Mouse (Mus musculus): ENCODE results near the gene Fam173b.
"Not testable (repeated sequence)": the region's sequence is repeated elsewhere in the genome, so short reads cannot be mapped to it uniquely, and the experiment has no call there.

The Fam173b gene

DNA sequence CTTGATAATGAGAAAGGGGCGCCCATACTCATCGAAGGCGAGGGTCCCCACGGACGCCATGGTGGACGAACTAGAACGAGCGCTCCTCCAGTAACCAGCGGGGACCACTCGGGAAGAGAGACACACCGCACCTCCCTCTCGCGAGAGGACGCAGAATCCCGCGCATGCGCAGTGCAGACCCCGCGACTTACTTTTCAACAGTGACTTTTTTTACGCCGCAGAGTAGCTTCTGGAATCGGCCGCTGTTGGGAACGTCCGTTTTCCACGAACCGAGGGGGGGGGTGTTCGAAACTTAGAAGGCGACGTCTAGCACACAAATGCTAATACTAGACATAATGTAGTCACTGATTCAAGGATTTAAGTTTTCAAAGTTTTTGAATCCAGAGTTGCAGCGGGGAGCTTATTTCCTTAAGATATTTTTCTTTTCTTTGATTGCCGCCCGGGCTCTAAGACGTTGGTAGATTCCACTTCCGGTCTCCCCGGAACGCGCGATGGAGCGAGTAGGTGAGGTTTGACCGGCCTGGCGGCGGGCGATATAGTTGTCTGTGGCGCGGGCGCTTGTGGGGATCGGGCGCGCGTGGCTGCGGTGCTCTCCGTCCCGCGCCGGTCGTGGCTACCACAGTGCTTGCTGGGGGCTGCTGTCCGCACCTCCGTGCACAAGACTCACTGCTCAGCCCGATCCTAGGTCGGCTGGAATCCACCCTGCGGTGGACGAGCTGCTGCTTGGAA lies at the start of gene Fam173b, which contains the start of gene Cct5:
TSS of gene Fam173b (plus strand) at position 207 of the 729 bp plus-strand sequence.
TSS of gene Cct5 (minus strand) at position 159 of the 729 bp plus-strand sequence.
- peak; percentile 98 for DNase-seq (ENCODE audit: low read depth, low spot score)

DNA sequence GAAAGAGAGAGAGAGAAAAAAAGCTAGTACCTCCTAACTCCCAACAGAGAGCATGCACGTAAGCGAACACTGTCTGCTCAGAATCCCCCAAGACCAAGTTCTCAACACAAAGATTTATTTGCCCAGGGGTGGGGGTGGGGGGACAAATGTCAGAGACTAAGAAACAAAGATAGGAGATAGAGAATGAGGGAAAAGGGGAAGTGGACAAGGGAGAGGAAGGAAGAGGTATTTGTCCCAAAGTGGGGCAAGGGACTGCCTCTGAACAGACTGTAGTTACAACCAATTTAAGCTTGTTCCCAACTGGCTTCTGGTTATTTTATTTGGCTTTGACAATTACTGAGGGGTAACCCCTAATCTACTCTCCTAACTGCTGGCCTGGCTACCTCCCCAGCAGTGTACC lies 46.8 kb upstream of the Fam173b start:
- DNase-seq (ENCODE audit: low read depth, low spot score): no peak

DNA sequence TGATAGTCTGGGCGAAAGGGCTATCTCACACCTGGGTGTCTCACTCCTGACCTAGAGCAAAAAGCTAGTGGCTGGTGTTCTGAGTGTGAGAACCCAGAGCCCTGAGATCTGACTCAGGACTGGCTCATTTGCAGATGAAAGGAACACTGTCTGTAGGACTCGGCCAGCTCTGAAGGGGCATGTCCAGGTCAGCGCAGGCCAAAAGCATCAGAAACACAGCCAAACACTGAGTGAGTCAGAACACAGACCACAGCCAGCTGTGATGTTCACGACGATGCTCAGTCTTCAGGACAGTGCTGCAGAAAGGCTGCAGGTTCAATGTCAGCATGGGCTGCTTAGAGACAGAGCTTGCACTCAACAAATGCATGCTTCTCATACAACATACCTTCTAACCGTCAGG lies 40.3 kb upstream of the Fam173b start:
- DNase-seq (ENCODE audit: low read depth, low spot score): no peak

DNA sequence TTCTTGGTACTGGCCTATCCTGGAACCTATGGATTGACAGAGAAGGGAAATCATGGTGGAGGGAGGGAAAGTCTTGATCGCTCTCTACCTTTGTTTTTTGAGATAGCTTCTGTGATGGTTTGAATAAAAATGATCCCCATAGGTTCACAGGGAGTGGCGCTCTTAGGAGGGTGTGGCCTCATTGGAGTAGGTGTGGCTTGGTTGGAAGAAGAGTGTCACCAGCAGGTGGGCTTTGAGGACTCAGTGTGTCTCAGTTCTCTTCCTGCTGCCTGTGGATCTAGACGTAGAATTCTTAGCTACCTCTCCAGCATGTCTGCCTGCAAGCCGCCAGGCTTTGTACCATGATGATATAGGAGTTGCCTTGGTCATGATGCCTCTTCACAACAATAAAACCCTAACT lies 39.7 kb upstream of the Fam173b start:
- DNase-seq (ENCODE audit: low read depth, low spot score): no peak

DNA sequence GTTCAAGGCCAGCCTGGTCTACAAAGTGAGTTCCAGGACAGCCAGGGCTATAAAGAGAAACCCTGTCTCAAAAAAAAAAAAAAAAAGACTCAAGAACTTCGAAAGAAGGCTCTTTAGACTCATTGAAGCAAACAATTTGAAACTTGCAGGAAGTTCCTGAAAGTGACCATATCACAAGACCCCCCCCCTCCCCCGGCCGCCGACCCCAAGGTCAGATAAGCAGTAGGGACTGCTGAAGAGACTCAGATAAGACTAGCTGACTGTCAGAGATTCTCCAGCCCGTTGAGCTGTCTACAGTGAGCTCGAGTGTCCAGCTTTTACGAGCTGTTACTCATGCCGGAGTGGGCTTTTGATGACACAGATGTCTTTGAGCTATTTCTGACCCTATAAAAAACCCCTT lies 38.8 kb upstream of the Fam173b start:
- no peak for DNase-seq (ENCODE audit: low read depth, low spot score)

DNA sequence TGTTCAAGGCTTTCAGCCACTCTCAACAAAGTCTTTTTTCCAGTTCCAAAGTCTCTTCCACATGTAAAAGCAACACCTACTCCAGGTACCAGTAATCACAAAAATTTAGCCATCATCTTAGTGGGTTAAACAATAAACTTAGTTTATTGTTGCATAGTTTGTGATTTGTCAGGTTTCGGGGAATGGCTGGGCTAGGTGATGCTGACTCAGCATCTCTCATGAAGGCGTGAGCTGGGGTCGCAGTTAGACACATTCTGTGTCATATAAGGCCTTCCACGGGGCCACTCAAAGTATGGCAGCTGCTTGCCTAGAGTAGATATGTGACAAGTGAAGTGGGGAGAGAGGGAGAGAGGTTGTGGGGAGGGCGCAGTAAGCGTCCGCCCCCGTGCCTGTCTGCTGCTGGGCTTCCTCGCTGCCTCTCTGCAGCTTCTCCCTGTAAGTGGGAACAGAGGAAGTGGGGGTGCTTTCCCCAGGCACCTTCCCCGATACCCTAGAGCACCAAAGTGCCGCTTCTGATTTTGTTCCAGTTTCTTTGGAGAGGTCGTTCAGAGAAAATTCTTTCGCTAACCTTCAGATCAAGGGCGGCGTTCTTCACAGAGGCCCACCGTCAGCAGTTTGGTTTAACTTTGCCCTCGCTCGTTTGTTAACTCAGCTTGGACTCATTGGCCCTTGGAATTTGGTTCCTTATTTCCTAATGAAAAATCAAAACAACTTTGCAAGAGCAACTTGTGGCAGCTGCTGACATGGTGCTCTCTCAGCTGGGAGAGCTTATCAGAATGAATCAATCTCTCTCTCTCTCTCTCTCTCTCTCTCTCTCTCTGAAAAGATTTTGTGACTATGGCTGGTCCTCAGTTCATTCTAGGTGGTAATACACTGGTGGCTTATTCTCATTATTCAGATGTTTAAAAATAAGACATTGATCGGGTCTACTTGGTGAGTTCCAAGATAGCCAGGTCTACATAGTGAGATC lies 37.8 kb upstream of the Fam173b start:
- DNase-seq (ENCODE audit: low read depth, low spot score): no peak

DNA sequence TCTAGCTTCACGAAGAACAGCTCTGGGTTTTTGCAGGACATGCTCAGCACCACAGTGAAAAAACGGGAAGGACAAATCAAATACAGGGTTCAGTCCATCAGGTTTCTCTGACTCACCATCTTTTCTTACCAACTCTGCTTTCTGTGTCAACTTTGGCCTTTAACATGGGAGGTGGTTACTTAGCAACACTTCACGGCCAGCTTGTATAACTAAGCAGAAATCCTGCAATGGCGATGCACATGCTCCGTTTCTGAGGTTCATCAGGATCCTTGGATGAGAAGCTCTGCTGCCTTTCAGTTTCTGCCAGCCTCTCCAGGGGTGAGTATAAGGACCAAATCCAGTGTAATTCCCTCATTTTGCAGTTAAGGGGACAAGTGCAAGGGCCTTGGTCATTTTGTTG lies 36.5 kb upstream of the Fam173b start, which contains the start of gene Cmbl:
TSS of gene Cmbl (plus strand) at position 206 of the 400 bp plus-strand sequence.
- peak; percentile 57 for DNase-seq (ENCODE audit: low read depth, low spot score)

DNA sequence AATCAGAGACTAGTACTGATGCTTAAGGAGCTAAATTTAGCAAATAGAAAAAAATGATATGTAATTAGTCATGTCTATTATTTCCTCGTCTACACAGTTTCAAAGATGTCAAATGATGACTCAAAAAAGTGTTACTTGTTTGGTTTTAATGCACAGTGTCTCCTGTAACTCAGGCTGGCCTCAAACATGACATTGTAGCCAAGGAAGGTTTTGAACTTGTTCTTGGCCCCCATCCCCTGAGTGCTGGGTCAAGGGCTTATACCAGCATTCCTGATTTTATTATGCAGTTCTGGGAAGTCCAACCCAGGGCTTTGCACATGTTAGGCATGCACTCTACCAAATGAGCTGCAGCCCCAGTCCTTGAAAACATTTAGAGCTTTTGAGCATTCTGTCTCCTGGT lies 35.9 kb upstream of the Fam173b start:
- DNase-seq (ENCODE audit: low read depth, low spot score): no peak

DNA sequence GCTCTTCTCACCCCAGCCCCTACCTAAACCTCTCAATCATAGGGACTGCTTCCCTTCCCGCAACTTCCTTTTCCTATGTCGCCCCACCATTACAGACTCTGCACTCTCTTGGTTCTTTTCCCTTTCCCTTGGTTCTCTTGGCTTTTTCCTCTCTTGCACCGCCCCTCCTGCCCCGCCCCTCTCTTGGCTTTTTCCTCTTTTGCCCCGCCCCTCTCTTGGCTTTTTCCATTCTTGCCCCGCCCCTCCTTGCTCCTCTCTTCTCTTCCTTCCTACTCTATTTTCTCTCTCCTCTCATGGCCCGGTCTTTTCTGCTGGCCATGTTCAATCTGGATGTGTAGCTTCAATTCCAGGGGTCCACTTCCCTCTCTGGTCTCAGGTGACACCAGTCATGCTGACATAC lies 34.2 kb upstream of the Fam173b start:
- no peak for DNase-seq (ENCODE audit: low read depth, low spot score)

DNA sequence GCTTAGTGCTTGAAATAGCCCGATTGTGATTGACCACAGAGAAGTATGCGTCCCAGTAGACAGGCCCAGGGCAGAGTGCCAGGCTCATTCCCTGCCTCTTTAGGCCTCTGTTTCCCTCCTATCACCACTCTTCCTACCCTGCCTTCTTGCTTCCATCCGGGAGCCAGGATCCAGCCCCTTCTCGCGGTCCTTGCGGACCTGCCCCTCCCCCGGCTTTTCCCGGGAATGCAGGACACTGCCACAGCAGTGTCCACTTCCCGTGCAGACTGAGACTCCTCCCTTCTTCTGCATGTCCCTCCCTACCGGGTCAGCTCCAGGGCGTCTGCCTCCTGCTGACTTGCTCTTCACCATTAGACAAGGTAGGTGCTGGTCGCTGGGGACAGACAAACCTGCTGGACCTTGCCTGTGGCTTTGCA lies 33.1 kb upstream of the Fam173b start:
- DNase-seq (ENCODE audit: low read depth, low spot score): no peak

DNA sequence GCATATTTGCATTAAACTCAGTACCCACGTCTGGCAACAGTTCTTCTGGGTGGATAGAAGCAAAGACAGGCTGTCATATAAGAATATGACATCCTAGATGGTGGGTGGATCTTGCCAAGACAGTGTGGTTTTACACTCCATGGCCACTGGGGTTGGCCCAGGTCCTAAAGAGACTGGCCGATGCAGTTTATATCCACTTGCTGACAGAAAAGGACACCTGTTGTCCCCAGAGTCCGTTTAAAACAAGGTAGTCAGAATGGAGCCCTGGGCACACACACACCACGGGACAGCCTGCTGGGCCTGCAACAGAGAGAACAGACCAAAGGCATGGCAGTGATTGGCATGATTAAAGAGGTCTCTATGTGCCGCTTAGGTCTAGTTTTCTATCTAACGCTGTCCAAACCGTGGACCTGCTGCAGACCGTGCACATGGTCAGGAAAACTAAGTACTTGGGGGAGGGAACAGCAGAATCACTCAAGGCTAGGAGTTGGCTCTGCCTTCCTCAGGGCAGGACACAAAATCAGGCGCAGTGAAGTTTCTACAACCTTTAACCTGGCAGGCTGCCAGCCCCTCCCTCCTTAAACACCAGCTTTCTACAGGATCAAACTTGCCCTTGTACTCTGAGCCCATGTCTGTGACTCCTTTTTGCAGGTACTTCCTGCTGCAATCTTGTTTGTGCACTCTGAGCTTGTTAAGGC lies 32.2 kb upstream of the Fam173b start:
- DNase-seq (ENCODE audit: low read depth, low spot score): no peak

DNA sequence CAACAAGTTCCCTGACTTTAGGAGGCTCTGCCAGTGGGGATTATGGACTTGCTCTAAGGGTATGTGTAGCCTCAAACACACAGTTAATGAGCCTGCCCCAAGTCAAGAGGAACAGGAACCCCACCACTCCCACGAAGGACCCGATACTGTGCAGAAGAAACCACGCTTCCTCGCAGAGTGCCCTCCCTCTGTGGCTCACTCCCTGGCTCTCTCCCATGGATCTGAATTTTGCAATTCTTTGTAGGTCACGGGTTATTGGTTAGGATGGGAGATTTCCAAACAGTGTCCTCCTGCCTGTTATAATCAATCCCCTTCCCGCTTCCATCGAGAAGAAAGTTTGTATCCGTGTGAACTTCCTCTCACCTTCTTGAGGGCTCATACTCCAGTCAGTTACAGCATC lies 30.7 kb upstream of the Fam173b start:
- no peak for DNase-seq (ENCODE audit: low read depth, low spot score)

DNA sequence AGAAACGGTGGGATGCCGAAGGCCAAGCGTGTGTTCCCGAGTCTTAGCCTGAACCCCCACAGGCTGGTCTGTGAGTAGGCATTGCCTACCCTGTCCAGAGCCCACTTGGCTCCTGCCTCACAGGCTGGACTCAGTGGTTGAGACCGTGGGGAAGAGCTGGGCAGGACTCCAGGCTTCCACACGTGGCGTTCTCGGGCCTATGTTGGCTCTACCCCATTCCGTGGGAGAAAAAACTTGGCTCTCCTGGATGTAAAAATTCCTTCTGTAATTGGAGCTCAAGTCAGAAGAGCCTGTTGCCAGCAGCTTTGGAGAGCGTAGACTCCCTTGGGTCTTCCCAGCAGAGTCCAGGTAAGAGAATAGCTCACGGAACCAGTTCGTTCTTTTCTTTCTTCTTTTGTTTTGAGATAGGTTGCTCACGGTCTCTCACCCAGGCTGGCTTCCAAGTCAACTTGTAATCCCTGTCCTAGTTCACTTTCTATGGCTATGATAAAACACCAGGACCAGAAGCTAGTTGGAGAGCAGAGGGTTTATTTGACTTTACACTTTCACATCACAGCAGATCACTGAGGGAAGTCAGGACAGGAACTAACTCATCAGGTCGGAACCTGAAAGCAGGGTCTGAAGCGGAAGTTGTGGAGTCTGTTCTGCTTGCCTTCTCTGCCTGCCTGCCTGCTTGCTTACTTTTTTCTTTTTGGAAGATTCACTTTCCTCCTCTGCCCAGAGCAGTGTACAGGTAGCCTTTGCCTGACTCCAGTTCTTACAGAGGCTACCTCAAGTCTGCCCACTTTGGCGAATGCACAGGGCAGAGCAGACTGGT lies 29.5 kb upstream of the Fam173b start:
- peak; percentile 78 for DNase-seq (ENCODE audit: low read depth, low spot score)

DNA sequence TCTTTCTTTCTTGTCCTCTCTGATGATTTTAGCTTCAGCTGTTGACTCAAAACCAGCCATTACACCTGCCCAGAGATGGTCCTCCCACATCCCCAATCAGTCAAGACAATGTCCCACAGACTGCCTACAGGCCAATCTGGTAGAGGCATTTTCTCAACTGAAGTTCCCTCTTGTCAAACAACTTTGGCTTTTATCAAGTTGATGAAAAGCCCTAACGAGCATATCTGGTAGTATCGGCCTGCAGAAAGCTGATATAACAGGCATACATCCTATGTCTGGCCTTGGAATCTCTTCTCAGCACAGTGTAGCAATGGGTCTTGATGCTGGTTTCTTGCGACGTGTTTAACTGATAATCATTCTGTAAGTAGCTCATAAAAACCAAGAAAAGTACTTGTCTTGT lies 28.4 kb upstream of the Fam173b start:
- no peak for DNase-seq (ENCODE audit: low read depth, low spot score)

DNA sequence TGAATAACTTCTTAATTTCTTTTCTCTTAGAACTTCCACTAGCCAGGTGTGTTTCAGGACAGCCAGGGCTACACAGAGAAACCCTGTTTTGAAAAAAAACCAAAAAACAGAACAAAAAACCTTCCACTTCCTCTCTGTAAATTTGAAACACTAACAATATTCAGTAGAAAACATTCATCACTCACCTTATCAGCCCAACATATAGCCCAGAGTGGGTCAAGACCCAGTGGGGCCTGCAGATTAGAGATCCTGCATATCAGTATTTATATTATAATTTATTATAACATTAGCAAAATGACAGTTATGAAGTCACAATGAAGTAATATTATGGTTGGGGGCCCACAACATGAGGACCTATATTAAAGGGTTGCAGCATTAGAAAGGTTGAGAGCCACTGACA lies 28.0 kb upstream of the Fam173b start:
- DNase-seq (ENCODE audit: low read depth, low spot score): no peak

DNA sequence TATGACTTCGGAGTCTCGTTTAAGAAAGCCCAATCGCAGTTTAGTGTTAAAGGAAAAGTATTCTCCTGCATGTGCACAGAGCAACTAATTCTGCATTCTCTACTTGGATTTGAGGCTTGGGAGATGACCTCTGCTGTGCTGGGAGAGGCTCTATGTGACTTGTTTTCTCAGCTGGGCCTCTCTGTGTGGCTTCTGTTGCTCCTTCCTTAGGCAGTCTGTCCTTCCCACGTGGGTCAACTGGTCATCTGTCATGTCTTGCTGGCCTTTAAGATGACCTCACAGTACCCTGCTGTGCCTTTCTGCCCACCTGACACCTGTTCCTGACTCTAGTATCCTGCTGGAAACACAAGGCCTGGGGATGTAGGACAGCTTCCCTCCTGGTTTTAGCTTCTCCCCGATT lies 25.6 kb upstream of the Fam173b start:
- DNase-seq (ENCODE audit: low read depth, low spot score): no peak

DNA sequence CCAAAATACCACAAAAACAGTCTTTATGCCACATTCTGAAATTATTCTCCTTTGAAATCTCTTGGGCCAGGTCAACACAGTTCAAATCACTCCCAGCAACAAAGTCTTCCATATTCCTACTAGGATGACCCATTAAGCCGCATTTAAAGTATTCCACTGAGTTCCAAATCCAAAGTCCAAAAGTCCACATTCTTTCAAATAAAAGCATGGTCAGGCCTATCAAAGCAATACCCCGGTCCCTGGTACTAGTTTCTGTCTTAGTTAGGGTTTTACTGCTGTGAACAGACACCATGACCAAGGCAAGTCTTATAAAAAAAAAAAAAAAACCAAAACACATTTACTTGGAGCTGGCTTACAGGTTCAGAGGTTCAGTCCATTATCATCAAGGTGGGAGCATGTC lies 20.6 kb upstream of the Fam173b start:
- DNase-seq (ENCODE audit: low read depth, low spot score): not testable (repeated sequence)

DNA sequence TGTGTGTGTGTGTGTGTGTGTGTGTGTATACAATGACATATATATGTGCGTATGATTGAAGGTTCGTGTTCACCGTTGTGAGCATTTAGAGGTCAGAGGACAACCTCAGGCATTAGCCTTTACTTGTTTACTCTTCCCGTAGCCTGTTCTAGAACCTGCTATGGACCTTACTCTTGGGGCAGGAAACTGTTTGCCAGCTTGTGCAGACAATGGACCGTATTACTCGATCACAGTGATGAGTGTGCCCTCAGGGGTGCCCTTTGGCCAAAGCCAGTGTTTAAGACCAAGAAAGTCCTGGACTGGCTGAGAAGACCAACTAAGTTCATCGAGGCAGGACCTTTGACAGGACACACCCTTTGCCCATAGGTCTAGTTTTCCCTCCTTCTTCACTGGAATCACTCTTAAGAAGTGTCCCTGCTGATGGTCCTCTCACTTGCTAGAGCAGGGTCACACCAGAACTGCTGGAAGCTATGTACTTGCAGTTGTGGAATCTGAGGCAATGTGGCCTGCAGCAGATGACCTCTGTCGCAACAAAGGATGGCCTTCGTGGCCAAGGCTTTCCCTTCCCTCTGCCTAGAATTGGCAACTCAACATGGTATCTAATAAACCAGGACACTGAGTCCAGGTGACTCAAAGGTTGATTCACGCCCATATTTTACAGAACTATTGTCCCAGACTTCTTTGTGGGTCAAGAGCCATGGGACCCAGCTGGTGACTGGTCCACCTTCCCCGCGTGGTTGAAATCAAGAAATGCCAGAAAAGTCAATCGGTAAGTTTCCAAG lies 18.2 kb upstream of the Fam173b start:
- DNase-seq (ENCODE audit: low read depth, low spot score): no peak

DNA sequence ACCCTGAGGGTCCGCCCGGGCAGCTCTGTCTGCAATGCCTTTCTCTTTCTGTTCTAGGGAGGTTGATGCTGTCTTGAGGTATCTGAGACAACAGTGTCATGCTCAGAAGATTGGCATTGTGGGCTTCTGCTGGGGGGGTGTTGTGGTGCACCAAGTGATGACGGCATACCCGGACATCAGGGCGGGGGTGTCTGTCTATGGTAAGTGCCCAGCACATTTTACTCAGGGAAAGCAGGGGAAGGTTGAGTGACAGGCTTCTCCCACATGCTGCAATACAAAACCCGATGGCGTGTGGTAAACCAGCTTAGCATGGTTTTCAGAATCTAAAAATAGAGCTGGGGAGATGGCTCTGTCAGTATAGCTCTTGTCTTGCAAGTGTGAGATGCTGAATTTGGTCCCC lies 16.4 kb upstream of the Fam173b start:
- peak; percentile 78 for DNase-seq (ENCODE audit: low read depth, low spot score)

DNA sequence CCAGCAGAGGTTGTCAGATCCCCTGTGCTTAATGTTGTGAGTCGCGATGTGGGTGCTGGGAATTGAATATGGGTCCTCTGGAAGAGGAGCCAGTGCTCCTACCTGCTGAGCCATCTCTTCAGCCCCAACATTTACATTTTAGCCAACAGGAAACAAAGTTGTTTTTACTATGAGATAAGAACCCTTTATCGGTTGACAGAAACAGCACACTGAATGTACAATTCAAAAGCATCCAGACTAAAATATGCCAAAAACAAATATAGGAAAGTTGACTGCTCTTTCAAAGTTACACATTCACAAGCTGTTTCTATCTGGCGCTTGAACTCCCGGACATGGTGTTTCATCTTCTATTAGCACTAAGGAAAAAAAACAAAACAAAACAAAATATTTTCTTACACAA lies 15.6 kb upstream of the Fam173b start:
- no peak for DNase-seq (ENCODE audit: low read depth, low spot score)

Data from brain, adult 2 months (tissue).